Mouse (Mus musculus) liver, embryonic 15.5 days (tissue): ENCODE results near the gene Ccnt1. TPM values are rescaled to one million over a fixed set of nuclear protein-coding genes. Genes with fewer than 3 reads are reported as not detected.

Experiments used
- ATAC-seq: fragments of 200-750 bp; cut with Nextera tagmentation; 2 replicates; pipeline ENCODE4 v1.8.0; 2017; ENCODE audit warnings: moderate number of reproducible peaks, mild to moderate bottlenecking, moderate library complexity; ENCODE audit not compliant: insufficient read depth
- H3K27ac ChIP-seq: fragments of 300-500 bp; sonication (generic); replicated peaks from 2 replicates; pipeline ENCODE4 v1.5.1; 2015; ENCODE audit warnings: mild to moderate bottlenecking, inconsistent platforms
- H3K27me3 ChIP-seq: fragments of 300-500 bp; sonication (generic); 2 replicates; pipeline ENCODE4 v1.6.1; 2015; ENCODE audit warnings: mild to moderate bottlenecking, inconsistent platforms
- H3K36me3 ChIP-seq: fragments of 300-500 bp; sonication (generic); replicated peaks from 2 replicates; pipeline ENCODE4 v1.6.1; 2015; ENCODE audit warnings: moderate library complexity, mild to moderate bottlenecking, inconsistent platforms
- H3K4me1 ChIP-seq: fragments of 300-500 bp; sonication (generic); replicated peaks from 2 replicates; pipeline ENCODE4 v1.6.1; 2015; ENCODE audit warnings: inconsistent platforms
- H3K4me2 ChIP-seq: fragments of 300-500 bp; sonication (generic); 2 replicates; pipeline ENCODE4 v1.6.1; 2015; ENCODE audit warnings: moderate library complexity, mild to moderate bottlenecking, inconsistent platforms
- H3K4me3 ChIP-seq: fragments of 300-500 bp; sonication (generic); replicated peaks from 2 replicates; pipeline ENCODE4 v1.5.1; 2015; ENCODE audit warnings: mild to moderate bottlenecking, inconsistent platforms
- H3K9ac ChIP-seq: fragments of 300-500 bp; sonication (generic); 2 replicates; pipeline ENCODE4 v1.6.1; 2015; ENCODE audit warnings: moderate library complexity, mild to moderate bottlenecking, inconsistent platforms
- H3K9me3 ChIP-seq: fragments of 300-500 bp; sonication (generic); replicated peaks from 2 replicates; pipeline ENCODE4 v1.6.1; 2016; ENCODE audit warnings: inconsistent platforms
- WGBS: fragments of 180-500 bp; shearing (Covaris S2); methylation state at CpG from one replicate; pipeline ENCODE4 v1.1.7; 2015; ENCODE audit warnings: mixed read lengths; ENCODE audit not compliant: insufficient replicate concordance; 5-methylcytosine and 5-hydroxymethylcytosine counted together
- polyA plus RNA-seq: library from polyadenylated mRNA; unstranded; fragments of >200 nt; fragmentation: Nextera tagmentation; extraction: Ambion mirVana; gene quantifications from 2 replicates; pipeline ENCODE4 v1.2.1, GENCODE M21; 2015

Ccnt1 gene
- polyA plus RNA-seq, 1 experiment from 2014 or later, result 25.1 TPM

DNA sequence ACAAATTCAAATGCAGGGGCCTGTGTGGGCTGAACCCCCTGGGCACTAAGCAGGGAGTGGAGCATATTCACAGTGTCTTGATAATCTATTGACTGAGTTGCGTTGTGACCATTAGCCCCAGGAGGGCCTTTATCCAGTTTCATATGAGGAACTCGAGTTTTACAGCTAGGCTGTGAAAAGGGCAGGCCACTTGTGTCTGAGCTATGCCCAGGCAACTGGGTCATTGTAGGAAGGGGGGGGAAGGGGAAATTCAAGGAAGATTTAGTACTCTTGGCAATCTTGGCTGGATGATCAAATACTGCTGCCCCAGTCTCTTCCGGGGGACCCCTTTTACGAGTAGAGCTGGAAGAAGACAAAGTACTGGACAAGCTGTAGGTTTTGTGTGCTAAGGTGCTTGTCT is 27.4 kb downstream of the Ccnt1 start:
- Histone ChIP-seq H3K9me3 (no peaks in the 10 kb centered on the region), H3K27ac (no peak overlapping the region), H3K4me2 (no peak overlapping the region), H3K4me3 (no peak overlapping the region), H3K27me3 (no peaks in the 10 kb centered on the region), H3K36me3 (peaks cover 92% of the 10 kb centered on the region), H3K4me1 (peaks cover 12% of the 10 kb centered on the region), H3K9ac (no peak overlapping the region)
- no peak for ATAC-seq
- WGBS, result 86% methylated on average over 4 of the region's 4 CpGs

DNA sequence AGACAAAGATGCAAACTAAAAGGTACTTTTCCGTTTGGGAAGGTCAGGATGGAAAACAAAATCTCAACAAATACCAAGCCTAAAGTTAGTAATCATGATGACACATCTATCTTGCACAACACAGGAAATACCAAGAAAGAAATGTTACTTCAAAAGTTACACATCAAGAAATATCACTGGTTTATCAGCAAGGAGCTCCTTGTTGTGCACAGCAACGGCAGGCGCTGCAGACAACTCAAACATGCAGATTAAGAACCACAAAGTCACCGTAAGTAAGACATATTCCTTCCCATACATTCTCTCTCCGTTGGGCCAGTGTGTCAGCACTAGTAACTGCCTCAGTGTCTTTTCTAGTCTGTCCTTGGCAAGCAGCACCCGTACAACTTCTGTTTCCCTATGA is 29.7 kb downstream of the Ccnt1 start:
- Histone ChIP-seq H3K4me3 (no peak overlapping the region), H3K9me3 (no peaks in the 10 kb centered on the region), H3K4me2 (no peak overlapping the region), H3K36me3 (peaks cover 81% of the 10 kb centered on the region), H3K27ac (no peak overlapping the region), H3K4me1 (peaks cover 17% of the 10 kb centered on the region), H3K9ac (no peak overlapping the region), H3K27me3 (no peaks in the 10 kb centered on the region)
- WGBS, result 29% methylated on average over 6 of the region's 6 CpGs
- no peak for ATAC-seq

DNA sequence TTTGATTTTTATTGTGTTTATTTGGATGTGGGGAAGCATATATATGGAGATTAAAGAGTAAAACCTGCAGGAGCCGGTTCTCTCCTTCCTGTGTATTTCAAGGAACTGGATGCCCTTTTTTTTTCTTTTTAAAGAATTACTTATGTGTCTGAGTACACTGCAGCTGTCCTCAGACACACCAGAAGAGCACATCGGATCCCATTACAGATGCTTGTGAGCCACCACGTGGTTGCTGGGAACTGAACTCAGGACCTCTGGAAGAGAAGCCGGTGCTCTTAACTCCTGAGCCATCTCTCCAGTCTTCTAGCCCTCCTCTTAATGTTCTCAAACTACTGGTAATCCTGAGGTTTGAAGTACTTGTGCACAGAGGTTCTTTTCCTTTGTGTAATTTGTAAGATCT is 32.8 kb downstream of the Ccnt1 start:
- H3K36me3 ChIP-seq, result peaks cover 50% of the 10 kb centered on the region
- no peak overlapping the region for H3K4me3 ChIP-seq
- H3K4me1 ChIP-seq, result peaks cover 27% of the 10 kb centered on the region
- 67% methylated on average over 4 of the region's 4 CpGs for WGBS
- H3K4me2 ChIP-seq, result no peak overlapping the region
- no peak for ATAC-seq
- no peak overlapping the region for H3K27ac ChIP-seq
- no peaks in the 10 kb centered on the region for H3K9me3 ChIP-seq
- no peak overlapping the region for H3K9ac ChIP-seq
- no peaks in the 10 kb centered on the region for H3K27me3 ChIP-seq

DNA sequence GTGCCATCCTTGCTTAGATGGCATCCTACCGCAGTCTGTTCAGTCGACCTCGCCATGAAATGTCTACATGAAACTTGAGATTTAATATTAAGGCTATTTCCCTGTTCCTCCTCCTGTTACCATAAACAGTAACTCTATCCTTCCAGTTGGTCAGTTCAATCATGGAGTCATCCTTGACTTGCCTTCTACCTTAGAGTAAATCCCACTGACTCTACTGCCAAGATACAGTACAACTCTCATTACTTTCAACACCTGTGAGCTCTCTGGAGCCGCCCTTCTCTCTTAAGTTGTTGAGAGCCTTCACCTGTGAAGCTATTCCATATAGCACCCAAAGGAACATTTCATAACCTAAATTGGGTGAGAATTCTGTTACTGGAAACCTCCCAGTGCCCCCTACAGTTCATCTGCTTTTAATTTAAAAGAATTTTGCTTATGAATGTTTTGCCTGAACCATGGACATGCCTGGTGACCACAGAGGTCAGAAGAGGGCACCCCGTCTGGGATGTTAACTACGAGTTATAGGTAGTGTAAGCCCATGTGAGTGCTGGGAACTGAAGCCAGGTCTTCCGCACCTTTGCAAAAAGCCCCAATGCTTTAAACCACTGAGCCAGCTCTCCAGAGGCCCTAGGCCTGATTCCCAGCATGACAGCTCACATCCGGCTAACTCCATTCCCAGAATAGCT is 33.8 kb downstream of the Ccnt1 start:
- H3K27ac ChIP-seq, result no peak overlapping the region
- no peak overlapping the region for H3K4me3 ChIP-seq
- no peaks in the 10 kb centered on the region for H3K27me3 ChIP-seq
- peaks cover 34% of the 10 kb centered on the region for H3K4me1 ChIP-seq
- H3K9me3 ChIP-seq, result no peaks in the 10 kb centered on the region
- H3K9ac ChIP-seq, result no peak overlapping the region
- 81% methylated on average over 8 of the region's 8 CpGs for WGBS
- H3K36me3 ChIP-seq, result peaks cover 41% of the 10 kb centered on the region
- H3K4me2 ChIP-seq, result no peak overlapping the region
- no peak for ATAC-seq

DNA sequence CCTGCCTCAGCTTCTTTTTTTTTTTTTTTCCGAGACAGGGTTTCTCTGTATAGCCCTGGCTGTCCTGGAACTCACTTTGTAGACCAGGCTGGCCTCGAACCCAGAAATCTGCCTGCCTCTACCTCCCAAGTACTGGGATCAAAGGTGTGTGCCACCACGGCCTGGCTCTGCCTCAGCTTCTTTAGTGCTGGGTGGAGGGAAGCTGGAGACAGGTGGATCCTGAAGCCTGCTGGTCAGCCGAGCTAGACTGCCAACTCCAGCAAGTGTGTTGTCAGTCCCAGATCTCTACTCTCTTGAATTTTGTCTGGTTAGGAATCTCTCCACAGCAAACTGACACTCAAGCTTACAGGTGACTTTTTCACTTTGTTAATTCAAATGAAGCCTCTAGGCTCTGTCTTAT is 34.8 kb downstream of the Ccnt1 start:
- Histone ChIP-seq H3K9ac (no peak overlapping the region), H3K9me3 (no peaks in the 10 kb centered on the region), H3K4me3 (no peak overlapping the region), H3K4me2 (no peak overlapping the region), H3K36me3 (peaks cover 41% of the 10 kb centered on the region), H3K27ac (no peak overlapping the region), H3K27me3 (no peaks in the 10 kb centered on the region), H3K4me1 (peaks cover 33% of the 10 kb centered on the region)
- no peak for ATAC-seq
- 71% methylated on average over 4 of the region's 4 CpGs for WGBS

DNA sequence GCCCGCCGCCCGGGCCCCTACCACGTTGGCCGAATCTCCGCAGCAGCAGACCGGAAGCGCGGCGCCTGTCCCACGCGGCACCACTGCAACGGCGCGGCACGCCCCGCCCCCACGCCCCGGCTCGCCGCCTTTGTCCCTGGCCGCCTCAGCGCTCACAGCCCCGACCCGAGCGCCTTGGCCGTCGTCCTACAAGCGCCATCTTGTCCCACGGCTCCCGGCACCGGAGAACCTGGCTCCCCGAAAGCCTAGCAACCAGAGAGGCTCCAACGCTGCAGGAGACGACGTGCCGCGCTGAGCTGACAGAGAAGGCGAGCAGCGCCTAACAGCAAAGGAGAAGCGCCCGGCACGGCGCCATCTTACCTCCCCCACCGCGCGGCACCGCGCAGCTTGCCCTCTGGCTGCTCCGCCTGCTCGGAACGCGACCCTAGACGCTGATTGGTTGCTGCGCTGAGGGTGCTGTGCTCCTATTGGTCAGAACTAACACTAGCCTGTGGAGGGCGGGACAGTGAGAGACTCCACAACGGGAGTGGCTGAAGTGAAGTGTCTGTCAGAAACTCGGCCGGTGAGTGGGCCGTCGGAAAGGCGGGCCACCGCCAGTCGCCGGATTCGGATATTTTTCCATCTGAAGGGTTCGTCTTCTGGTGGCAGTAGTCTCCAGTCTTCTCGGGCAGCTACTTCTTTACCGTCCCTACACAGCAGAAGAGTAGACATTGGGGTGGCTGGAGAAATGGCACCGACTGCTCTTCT is 36.7 kb downstream of the Ccnt1 start, which contains the start of gene Kansl2:
Gene Kansl2, minus strand, starts transcription at position 384 of the 747 bp plus-strand sequence.
- H3K9me3 ChIP-seq, result no peaks in the 10 kb centered on the region
- under 1% methylated on average over 69 of the region's 70 CpGs for WGBS
- H3K36me3 ChIP-seq, result peaks cover 41% of the 10 kb centered on the region
- ATAC-seq, result peak; percentile 99
- peak within 1 kb of the TSS; percentile 93 for H3K9ac ChIP-seq
- H3K27me3 ChIP-seq, result no peaks in the 10 kb centered on the region
- H3K27ac ChIP-seq, result peak within 1 kb of the TSS; percentile 98
- H3K4me1 ChIP-seq, result peaks cover 31% of the 10 kb centered on the region
- H3K4me2 ChIP-seq, result peak within 1 kb of the TSS; percentile 85
- peak within 1 kb of the TSS; percentile 94 for H3K4me3 ChIP-seq

DNA sequence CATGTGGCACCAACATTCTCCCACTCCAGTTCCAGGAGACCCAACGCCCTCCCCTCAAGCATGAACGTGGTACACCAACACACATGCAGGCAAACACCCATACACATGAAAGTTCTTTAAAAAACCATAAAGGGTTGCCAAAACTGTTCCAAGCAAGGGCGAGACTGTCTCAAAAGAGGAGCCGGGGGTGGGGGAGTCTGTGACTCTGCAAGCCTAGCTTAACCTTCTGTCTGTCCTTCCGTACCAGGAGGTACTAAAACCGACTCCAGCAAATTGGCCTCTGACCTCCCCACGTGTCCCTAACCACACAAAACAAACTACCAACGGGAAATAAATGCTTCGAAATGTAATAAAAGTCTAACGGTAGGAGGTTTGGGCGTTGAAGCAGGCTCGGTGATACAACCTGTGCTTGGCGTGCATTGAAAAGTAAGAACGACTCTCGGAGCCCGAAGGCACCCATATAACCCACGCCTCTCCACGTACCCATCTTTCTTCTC is 37.6 kb downstream of the Ccnt1 start:
- H3K9ac ChIP-seq, result peak overlapping the region; percentile 93
- H3K4me3 ChIP-seq, result peak overlapping the region; percentile 94
- no peaks in the 10 kb centered on the region for H3K27me3 ChIP-seq
- H3K27ac ChIP-seq, result peak overlapping the region; percentile 48; the same call in 1 of the 2 replicates
- peaks cover 45% of the 10 kb centered on the region for H3K36me3 ChIP-seq
- peaks cover 31% of the 10 kb centered on the region for H3K4me1 ChIP-seq
- under 1% methylated on average over 18 of the region's 18 CpGs for WGBS
- H3K4me2 ChIP-seq, result peak overlapping the region; percentile 85
- no peaks in the 10 kb centered on the region for H3K9me3 ChIP-seq
- ATAC-seq, result no peak

DNA sequence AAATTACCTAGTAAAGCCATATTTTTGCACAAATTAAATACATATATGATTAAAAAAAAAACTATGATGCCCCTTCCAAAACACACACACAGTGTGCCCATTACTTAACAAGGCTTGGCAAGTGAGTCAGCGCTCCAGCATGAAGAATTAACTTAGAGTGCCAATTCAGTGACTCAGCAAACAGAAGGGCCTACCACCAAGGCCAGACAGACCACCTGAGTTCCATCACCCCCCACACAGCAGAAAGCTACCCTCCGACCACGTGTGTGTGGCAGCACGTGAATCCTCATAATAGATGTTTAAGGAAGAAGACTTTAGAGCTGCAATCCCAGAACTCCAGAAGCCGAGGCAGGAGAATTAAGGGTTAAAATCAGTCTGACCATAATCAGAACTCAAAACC is 38.4 kb downstream of the Ccnt1 start:
- ATAC-seq, result no peak
- 16% methylated on average over 5 of the region's 5 CpGs for WGBS
- H3K9me3 ChIP-seq, result no peaks in the 10 kb centered on the region
- H3K4me3 ChIP-seq, result peak overlapping the region; percentile 94
- peaks cover 48% of the 10 kb centered on the region for H3K36me3 ChIP-seq
- H3K27me3 ChIP-seq, result no peaks in the 10 kb centered on the region
- H3K4me1 ChIP-seq, result peaks cover 31% of the 10 kb centered on the region
- H3K9ac ChIP-seq, result peak overlapping the region; percentile 93
- peak overlapping the region; percentile 48; the same call in 1 of the 2 replicates for H3K27ac ChIP-seq
- peak overlapping the region; percentile 85 for H3K4me2 ChIP-seq

DNA sequence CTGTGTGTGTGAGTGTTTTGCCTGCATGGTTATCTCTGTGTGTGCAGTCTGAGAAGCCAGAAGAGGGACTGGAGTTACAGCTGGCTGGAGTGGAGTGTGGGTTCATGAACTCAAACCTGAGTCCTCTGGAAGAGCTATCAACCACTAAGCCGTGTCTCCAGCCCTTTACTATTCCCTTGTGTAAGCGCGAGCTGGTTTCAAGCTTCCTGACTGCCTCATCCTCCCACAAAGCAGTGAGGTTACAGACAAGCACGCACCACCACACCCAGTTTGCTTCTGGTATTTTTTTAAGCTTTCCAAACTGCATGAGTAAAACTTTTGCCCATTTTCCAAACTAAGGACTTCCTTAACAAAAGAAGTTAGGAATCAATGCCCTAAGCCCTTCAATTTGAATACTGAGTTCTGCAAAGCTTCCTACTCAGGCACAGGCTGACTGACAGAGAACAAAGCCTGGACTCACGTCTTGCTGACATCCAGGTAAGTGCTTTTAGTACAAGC is 42.6 kb downstream of the Ccnt1 start:
- Histone ChIP-seq H3K4me1 (peaks cover 25% of the 10 kb centered on the region), H3K4me3 (no peak overlapping the region), H3K27me3 (no peaks in the 10 kb centered on the region), H3K27ac (no peak overlapping the region), H3K9ac (no peak overlapping the region), H3K4me2 (no peak overlapping the region), H3K9me3 (no peaks in the 10 kb centered on the region), H3K36me3 (peaks cover 83% of the 10 kb centered on the region)
- 85% methylated on average over 5 of the region's 5 CpGs for WGBS
- no peak for ATAC-seq

DNA sequence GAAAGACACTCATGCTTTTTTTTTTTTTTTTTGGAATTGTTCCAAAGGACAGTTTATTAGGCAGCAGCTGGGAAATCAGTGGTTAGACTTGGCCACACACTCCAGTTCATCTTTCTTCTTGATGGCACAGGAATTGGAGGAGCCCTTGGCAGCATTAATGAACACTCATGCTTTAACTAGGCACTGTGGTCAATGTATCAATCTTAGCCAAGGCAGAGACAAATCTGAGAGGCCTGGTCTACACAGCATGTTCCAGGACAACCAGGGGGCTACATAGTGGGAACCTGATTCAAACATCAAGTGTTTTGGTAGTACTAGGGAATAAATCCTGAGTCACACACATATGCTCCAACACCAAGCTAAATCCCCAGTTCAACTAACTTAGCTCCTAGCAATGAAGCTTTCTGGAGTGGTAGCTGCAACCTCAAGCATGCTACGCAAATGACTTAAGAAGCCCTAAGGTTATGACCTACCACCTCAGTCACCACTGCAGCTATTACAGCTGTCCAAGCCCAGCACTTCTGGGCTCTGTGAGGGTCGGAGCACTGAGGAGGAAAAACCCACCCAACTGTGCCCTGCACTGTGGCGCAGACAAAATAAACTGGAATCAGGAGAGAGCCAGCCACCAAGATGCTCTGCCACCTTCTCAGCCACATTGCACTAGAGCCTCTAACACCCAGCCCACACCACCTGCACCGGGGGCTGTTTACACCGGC is 43.5 kb downstream of the Ccnt1 start:
- Histone ChIP-seq H3K27ac (no peak overlapping the region; the same call in 1 of the 2 replicates), H3K36me3 (peaks cover 92% of the 10 kb centered on the region), H3K4me1 (peaks cover 16% of the 10 kb centered on the region), H3K9ac (no peak overlapping the region), H3K4me2 (no peak overlapping the region), H3K9me3 (no peaks in the 10 kb centered on the region), H3K27me3 (no peaks in the 10 kb centered on the region), H3K4me3 (no peak overlapping the region)
- WGBS, result 86% methylated on average over 5 of the region's 5 CpGs
- no peak for ATAC-seq

DNA sequence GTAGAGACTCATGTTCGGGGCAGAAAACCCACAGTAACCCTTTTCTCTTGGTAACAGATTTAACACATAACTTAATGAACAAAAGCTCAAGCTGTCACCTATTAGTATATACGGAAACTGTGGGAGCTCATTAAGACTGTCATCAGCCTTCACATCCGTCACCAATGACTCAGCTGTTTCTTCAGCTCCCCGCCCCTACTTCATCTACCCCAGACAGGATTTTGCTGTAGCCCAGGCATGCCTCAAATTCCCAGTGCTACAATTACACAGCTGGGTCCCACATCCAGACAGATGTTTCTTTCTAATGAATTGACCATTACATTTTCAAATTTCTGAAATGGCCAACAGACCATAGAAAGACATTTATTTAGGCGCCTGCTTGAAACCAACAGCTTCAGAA is 44.7 kb downstream of the Ccnt1 start:
- no peak overlapping the region for H3K4me2 ChIP-seq
- no peaks in the 10 kb centered on the region for H3K27me3 ChIP-seq
- H3K4me3 ChIP-seq, result no peak overlapping the region
- ATAC-seq, result peak; percentile 70
- H3K4me1 ChIP-seq, result peaks cover 8% of the 10 kb centered on the region
- peaks cover 95% of the 10 kb centered on the region for H3K36me3 ChIP-seq
- H3K9me3 ChIP-seq, result no peaks in the 10 kb centered on the region
- H3K27ac ChIP-seq, result peak overlapping the region; percentile 53
- 60% methylated on average over 5 of the region's 5 CpGs for WGBS
- H3K9ac ChIP-seq, result no peak overlapping the region
